Mouse (Mus musculus) heart, embryonic 14.5 days (tissue): ENCODE data around the gene Fetub. TPM values are rescaled to one million over a fixed set of nuclear protein-coding genes. Genes with fewer than 3 reads are reported as not detected.

Experiments
- ATAC-seq: fragments of 200-750 bp; cut with Nextera tagmentation; 2 replicates; pipeline ENCODE4 v1.8.0; 2017; ENCODE audit warnings: low read depth, moderate TSS enrichment; ENCODE audit not compliant: insufficient number of reproducible peaks, insufficient read depth, low FRiP score
- H3K27ac ChIP-seq, 2 experiments: fragments of 200-500 bp in 1 of 2; fragments of 300-500 bp in 1 of 2; sonication (generic) in 1 of 2; replicated peaks in 1 of 2; 2 replicates each; pipeline ENCODE4 v1.5.1; 2012 to 2014; ENCODE audit warnings: low read depth in 2 of 2, low read length in 2 of 2, control low read depth in 1 of 2, mild to moderate bottlenecking in 1 of 2, mixed read lengths in 1 of 2; ENCODE audit not compliant: control insufficient read depth in 1 of 2, insufficient read depth in 1 of 2
- H3K27me3 ChIP-seq: fragments of 300-500 bp; sonication (generic); 2 replicates; pipeline ENCODE4 v1.6.1; 2014; ENCODE audit warnings: mild to moderate bottlenecking, low read length, control low read depth; ENCODE audit not compliant: control insufficient read depth, insufficient read depth
- H3K36me3 ChIP-seq: fragments of 300-500 bp; sonication (generic); 2 replicates; pipeline ENCODE4 v1.6.1; 2014; ENCODE audit warnings: mild to moderate bottlenecking, control low read depth, low read length, mixed read lengths; ENCODE audit not compliant: control insufficient read depth, insufficient read depth
- H3K4me1 ChIP-seq, 2 experiments: fragments of 200-500 bp in 1 of 2; fragments of 300-500 bp in 1 of 2; sonication (generic) in 1 of 2; 2 replicates each; pipeline ENCODE4 v1.6.1; 2012 to 2014; ENCODE audit warnings: low read length in 2 of 2, control low read depth in 1 of 2, mixed read lengths in 1 of 2; ENCODE audit not compliant: control insufficient read depth in 2 of 2, insufficient read depth in 2 of 2
- H3K4me2 ChIP-seq: fragments of 300-500 bp; sonication (generic); 2 replicates; pipeline ENCODE4 v1.6.1; 2014; ENCODE audit warnings: mild to moderate bottlenecking, low read length
- H3K4me3 ChIP-seq, 2 experiments: fragments of 200-500 bp in 1 of 2; fragments of 300-500 bp in 1 of 2; sonication (generic) in 1 of 2; 2 replicates each; pipeline ENCODE4 v1.5.1; 2012 to 2014; ENCODE audit warnings: low read length in 2 of 2, mild to moderate bottlenecking in 2 of 2, control low read depth in 1 of 2, low read depth in 1 of 2, moderate library complexity in 1 of 2; ENCODE audit not compliant: control insufficient read depth in 1 of 2, insufficient read depth in 1 of 2
- H3K9ac ChIP-seq: fragments of 300-500 bp; sonication (generic); 2 replicates; pipeline ENCODE4 v1.6.1; 2014; ENCODE audit warnings: mild to moderate bottlenecking, low read length
- H3K9me3 ChIP-seq: fragments of 300-500 bp; sonication (generic); 2 replicates; pipeline ENCODE4 v1.6.1; 2016; ENCODE audit warnings: low read length, control low read depth; ENCODE audit not compliant: control insufficient read depth
- WGBS: fragments of 180-500 bp; shearing (Covaris S2); extraction: QIAGEN DNeasy Blood & Tissue Kit; methylation state at CpG from one replicate; pipeline ENCODE4 v1.1.7; 2014; 5-methylcytosine and 5-hydroxymethylcytosine counted together
- polyA plus RNA-seq: library from polyadenylated mRNA; unstranded; fragments of >200 nt; fragmentation: Nextera tagmentation; extraction: Ambion mirVana; gene quantifications from 2 replicates; pipeline ENCODE4 v1.2.1, GENCODE M21; 2014

The Fetub gene
- polyA plus RNA-seq, 1 experiment from 2014 or later: not detected

DNA sequence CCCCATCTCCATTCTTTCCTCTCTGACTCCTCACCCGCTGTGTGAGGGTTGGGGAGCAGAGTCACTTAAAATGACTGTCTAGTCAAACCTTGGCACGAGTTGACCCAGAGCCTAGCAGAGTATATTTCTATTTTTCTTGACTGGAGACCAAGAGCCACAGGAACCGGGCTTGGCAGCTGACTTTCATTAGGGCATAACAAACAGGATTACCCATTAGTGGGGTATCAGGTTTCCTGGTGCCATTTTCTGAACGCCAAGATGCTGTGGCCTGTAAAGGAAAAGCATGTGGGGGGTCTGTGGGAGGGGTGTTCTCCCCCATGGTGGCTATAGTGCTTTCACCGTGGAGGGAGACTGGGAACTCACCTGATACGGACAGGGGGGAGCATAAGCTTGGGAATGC is 37.2 kb upstream of the Fetub start:
- H3K27me3 ChIP-seq: peaks cover 3% of the 10 kb centered on the region; the same call in 1 of the 2 replicates
- no peak; the same call in 1 of the 2 replicates for ATAC-seq
- 26% methylated on average over 6 of the region's 6 CpGs for WGBS
- no peak overlapping the region for H3K4me3 ChIP-seq
- H3K27ac ChIP-seq: no peak overlapping the region
- peaks cover 0 to 8% of the 10 kb centered on the region in 2 experiments; a peak in 2 of 4 replicates for H3K4me1 ChIP-seq
- no peaks in the 10 kb centered on the region for H3K9me3 ChIP-seq
- no peaks in the 10 kb centered on the region for H3K36me3 ChIP-seq
- H3K4me2 ChIP-seq: no peak overlapping the region
- no peak overlapping the region for H3K9ac ChIP-seq

DNA sequence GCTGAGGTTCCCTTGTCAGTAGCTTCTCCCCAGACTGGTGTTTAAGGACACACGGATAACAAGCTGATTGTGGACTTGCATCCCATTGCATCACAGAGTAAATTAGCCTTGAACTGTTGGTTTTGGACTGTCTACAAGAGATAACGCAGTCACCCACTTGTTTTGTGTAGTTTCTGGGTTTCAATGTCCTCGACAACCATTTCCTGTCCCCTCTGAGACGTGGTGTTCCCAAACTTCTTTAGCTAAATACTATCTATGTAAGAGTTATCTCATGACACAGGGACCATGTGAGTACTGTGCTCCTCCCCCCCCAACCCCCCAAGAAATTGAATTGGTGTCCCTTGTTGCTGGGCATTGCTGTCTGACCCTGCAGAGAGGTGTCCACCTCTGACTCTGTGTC is 36.6 kb upstream of the Fetub start:
- Histone ChIP-seq H3K4me1 (peaks cover 0 to 8% of the 10 kb centered on the region in 2 experiments; a peak in 2 of 4 replicates), H3K4me3 (no peak overlapping the region), H3K27me3 (peaks cover 3% of the 10 kb centered on the region; the same call in 1 of the 2 replicates), H3K27ac (no peak overlapping the region), H3K9ac (no peak overlapping the region), H3K9me3 (no peaks in the 10 kb centered on the region), H3K36me3 (no peaks in the 10 kb centered on the region), H3K4me2 (no peak overlapping the region)
- WGBS: 46% methylated on average over 4 of the region's 4 CpGs
- 0 out of 2 replicates have a peak, but pooled peaks have one; percentile 25 for ATAC-seq

DNA sequence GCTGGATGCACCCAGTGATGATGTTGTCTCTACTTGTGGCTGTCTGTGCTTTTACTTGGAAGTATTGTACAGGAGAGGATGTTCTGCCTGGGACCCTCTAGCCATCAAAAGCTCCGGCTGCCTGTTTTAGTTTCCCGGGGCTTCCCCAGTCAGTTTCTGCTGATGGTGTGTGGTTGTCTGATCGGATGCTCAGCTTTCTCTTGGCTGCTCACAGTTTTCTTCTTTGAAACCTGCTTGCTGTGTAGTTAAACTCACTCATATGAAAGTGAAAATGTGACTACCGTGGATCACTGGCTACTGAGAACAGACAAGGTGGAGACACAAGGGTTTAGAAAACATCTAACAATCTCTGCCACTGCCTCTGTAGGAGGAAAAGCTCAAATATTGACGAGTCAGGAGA is 34.7 kb upstream of the Fetub start:
- no peak overlapping the region for H3K4me2 ChIP-seq
- 64% methylated on average over 5 of the region's 5 CpGs for WGBS
- H3K9me3 ChIP-seq: no peaks in the 10 kb centered on the region
- no peak for ATAC-seq
- no peaks in the 10 kb centered on the region for H3K27me3 ChIP-seq
- no peak overlapping the region for H3K9ac ChIP-seq
- peaks cover 0 to 8% of the 10 kb centered on the region in 2 experiments; a peak in 2 of 4 replicates for H3K4me1 ChIP-seq
- H3K4me3 ChIP-seq: no peak overlapping the region
- H3K27ac ChIP-seq: no peak overlapping the region
- H3K36me3 ChIP-seq: no peaks in the 10 kb centered on the region

DNA sequence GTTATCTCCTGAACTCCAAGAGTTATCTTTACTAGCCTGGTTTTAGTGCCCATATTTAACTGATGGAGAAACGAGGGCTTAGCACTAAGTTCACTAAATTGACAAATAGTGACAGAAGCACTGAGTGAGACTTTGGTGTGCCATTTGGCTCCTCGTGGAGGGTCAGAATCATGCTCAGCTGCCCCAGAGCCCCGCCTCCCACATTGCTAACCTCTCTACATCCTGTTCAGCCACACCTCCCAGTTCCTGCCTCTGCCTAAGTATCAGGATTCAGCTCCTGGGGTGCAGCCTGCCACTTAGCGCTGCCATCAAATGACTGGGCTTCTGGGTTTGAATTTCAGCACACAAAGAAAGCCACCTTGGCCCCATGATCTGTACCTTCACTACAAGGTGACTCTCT is 32.8 kb upstream of the Fetub start:
- WGBS: 27% methylated on average over 4 of the region's 4 CpGs
- Histone ChIP-seq H3K4me1 (peaks cover 0 to 8% of the 10 kb centered on the region in 2 experiments; a peak in 2 of 4 replicates), H3K9me3 (no peaks in the 10 kb centered on the region), H3K27ac (no peak overlapping the region), H3K36me3 (no peaks in the 10 kb centered on the region), H3K9ac (no peak overlapping the region), H3K4me2 (no peak overlapping the region), H3K27me3 (no peaks in the 10 kb centered on the region), H3K4me3 (no peak overlapping the region)
- no peak for ATAC-seq

DNA sequence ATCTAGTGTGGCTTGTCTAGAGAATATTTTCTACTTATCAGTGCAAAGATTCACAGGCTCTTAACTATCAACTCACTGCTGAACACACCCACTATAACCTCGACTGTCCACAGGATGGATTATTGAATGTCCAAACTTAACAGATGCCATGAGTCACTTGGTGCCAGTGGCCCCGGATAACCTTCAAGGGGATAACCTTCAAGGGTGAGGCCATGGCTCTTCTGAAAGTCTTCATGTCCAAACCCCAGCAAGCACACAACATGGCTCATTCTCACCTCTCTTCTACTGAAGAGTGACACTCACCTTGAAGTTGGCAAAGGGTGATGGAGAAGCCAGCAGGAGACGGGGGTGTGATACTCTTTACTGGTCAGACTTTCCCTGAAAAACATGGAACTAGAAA is 31.4 kb upstream of the Fetub start:
- Histone ChIP-seq H3K4me2 (no peak overlapping the region), H3K36me3 (no peaks in the 10 kb centered on the region), H3K4me1 (peaks cover 0 to 4% of the 10 kb centered on the region in 2 experiments; a peak in 2 of 4 replicates), H3K9ac (no peak overlapping the region), H3K4me3 (no peak overlapping the region), H3K9me3 (no peaks in the 10 kb centered on the region), H3K27me3 (no peaks in the 10 kb centered on the region), H3K27ac (no peak overlapping the region)
- 55% methylated on average over 3 of the region's 3 CpGs for WGBS
- no peak for ATAC-seq

DNA sequence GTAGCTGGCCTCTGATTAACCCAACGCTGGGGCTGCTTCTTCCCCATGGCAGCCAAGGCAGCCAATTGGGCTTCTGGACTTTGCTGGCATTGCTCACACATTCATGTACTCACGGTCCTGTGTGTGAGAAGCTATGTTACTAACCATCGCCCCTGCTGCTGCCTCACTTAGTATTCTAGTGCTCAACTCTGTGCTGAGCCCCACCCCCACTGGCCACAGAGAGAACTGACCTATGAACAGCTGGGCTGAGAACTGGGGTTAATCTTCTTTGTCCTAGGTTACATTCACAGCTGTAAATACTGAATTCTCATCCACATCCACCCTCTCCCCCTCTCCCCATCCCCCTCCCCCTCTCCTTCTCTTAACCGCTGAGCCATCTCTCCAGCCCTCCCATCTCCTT is 29.3 kb upstream of the Fetub start:
- Histone ChIP-seq H3K9ac (no peak overlapping the region), H3K4me2 (no peak overlapping the region), H3K9me3 (no peaks in the 10 kb centered on the region), H3K36me3 (no peaks in the 10 kb centered on the region), H3K4me3 (no peak overlapping the region), H3K27ac (no peak overlapping the region), H3K27me3 (no peaks in the 10 kb centered on the region), H3K4me1 (peaks cover 0 to 3% of the 10 kb centered on the region in 2 experiments; a peak in 2 of 4 replicates)
- WGBS: 72% methylated on average over 4 of the region's 4 CpGs
- ATAC-seq: no peak

DNA sequence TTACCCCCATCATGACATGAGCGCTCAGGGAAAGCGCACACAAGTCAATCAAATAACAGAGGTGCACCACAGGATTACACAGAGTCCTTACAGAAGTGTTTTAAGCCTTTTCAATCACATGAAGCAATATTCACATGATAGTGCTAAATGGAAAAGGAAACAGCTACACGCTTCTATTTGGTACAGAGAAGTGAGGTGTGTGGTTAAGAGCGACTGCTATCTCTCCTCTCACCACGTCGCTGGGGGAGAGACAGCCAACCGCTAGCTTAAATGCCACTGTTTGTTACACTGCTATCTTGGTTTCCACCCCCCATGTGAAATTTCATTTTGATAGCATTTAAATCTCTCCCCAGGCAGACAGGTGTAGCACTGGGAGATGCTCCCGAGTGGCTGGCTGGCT is 28.4 kb upstream of the Fetub start:
- no peak overlapping the region for H3K4me2 ChIP-seq
- no peak for ATAC-seq
- 63% methylated on average over 8 of the region's 8 CpGs for WGBS

More for the DNA sequence above, 28.4 kb upstream of the Fetub start:
- Histone ChIP-seq H3K9ac (no peak overlapping the region), H3K27ac (no peak overlapping the region), H3K27me3 (no peaks in the 10 kb centered on the region), H3K9me3 (no peaks in the 10 kb centered on the region), H3K4me1 (peaks cover 0 to 3% of the 10 kb centered on the region in 2 experiments; a peak in 2 of 4 replicates), H3K4me3 (no peak overlapping the region), H3K36me3 (no peaks in the 10 kb centered on the region)
